Mouse (Mus musculus) intestine, embryonic 14.5 days (tissue): Measurements from ENCODE around the gene Ell. TPM values are rescaled to one million over a fixed set of nuclear protein-coding genes. Genes with fewer than 3 reads are reported as not detected.
A peak's percentile ranks its signal among the peaks of the same experiment; 100 is the strongest.

Source experiments
- ATAC-seq: fragments of 200-750 bp; cut with Nextera tagmentation; replicated peaks from 2 replicates; pipeline ENCODE4 v1.8.0; 2017; ENCODE audit warnings: low read depth, moderate number of reproducible peaks, moderate TSS enrichment, moderate library complexity; ENCODE audit not compliant: low FRiP score, low TSS enrichment
- DNase-seq: peaks from one replicate; pipeline ENCODE4 v3.0.0-alpha.2; 2018; ENCODE audit warnings: low spot score
- H3K27ac ChIP-seq: fragments of 300-500 bp; sonication (generic); 2 replicates; pipeline ENCODE4 v1.5.1; 2014; ENCODE audit warnings: low read depth, mild to moderate bottlenecking, control low read depth
- H3K27me3 ChIP-seq: fragments of 300-500 bp; sonication (generic); replicated peaks from 2 replicates; pipeline ENCODE4 v1.6.1; 2014; ENCODE audit warnings: low read length, control low read depth; ENCODE audit not compliant: control insufficient read depth, insufficient read depth
- H3K36me3 ChIP-seq: fragments of 300-500 bp; sonication (generic); 2 replicates; pipeline ENCODE4 v1.6.1; 2014; ENCODE audit warnings: low read length, control low read depth; ENCODE audit not compliant: control insufficient read depth, insufficient read depth
- H3K4me1 ChIP-seq: fragments of 300-500 bp; sonication (generic); replicated peaks from 2 replicates; pipeline ENCODE4 v1.6.1; 2014; ENCODE audit warnings: low read length, control low read depth, mixed read lengths; ENCODE audit not compliant: control insufficient read depth, insufficient read depth
- H3K4me2 ChIP-seq: fragments of 300-500 bp; sonication (generic); 2 replicates; pipeline ENCODE4 v1.6.1; 2014; ENCODE audit warnings: low read length
- H3K4me3 ChIP-seq: fragments of 300-500 bp; sonication (generic); 2 replicates; pipeline ENCODE4 v1.5.1; 2014; ENCODE audit warnings: low read depth, low read length, control low read depth, mixed read lengths
- H3K9ac ChIP-seq: fragments of 300-500 bp; sonication (generic); 2 replicates; pipeline ENCODE4 v1.6.1; 2014; ENCODE audit warnings: mild to moderate bottlenecking, low read length
- H3K9me3 ChIP-seq: fragments of 300-500 bp; sonication (generic); 2 replicates; pipeline ENCODE4 v1.6.1; 2016; ENCODE audit warnings: low read length, control low read depth; ENCODE audit not compliant: control insufficient read depth
- WGBS: fragments of 180-500 bp; shearing (Covaris S2); extraction: QIAGEN DNeasy Blood & Tissue Kit; methylation state at CpG from one replicate; pipeline ENCODE4 v1.1.7; 2014; 5-methylcytosine and 5-hydroxymethylcytosine counted together
- polyA plus RNA-seq: library from polyadenylated mRNA; unstranded; fragments of >200 nt; fragmentation: Nextera tagmentation; extraction: Ambion mirVana; gene quantifications from 2 replicates; pipeline ENCODE4 v1.2.1, GENCODE M21; 2014

Gene Ell
- polyA plus RNA-seq, 1 experiment from 2014 or later, result 16.6 TPM

- DNase-seq, result no peak
- H3K27me3 ChIP-seq, result no peaks in the 10 kb centered on the region
- H3K27ac ChIP-seq, result no peak overlapping the region
- no peak overlapping the region for H3K9ac ChIP-seq
- no peaks in the 10 kb centered on the region for H3K9me3 ChIP-seq
- peaks cover 22% of the 10 kb centered on the region for H3K4me1 ChIP-seq
- no peak for ATAC-seq
- H3K4me2 ChIP-seq, result no peak overlapping the region
- H3K4me3 ChIP-seq, result no peak overlapping the region
- WGBS, result 80% methylated on average over 6 of the region's 6 CpGs
- H3K36me3 ChIP-seq, result no peaks in the 10 kb centered on the region
These were observed 96.3 kb downstream of the Ell start for GRCm38 (mm10) chr8:70635527-70635926.

GRCm38 (mm10) chr8:70636838-70637237, 97.6 kb downstream of the Ell start:
- Histone ChIP-seq H3K4me1 (peaks cover 9% of the 10 kb centered on the region), H3K36me3 (no peaks in the 10 kb centered on the region), H3K27me3 (no peaks in the 10 kb centered on the region), H3K27ac (no peak overlapping the region), H3K4me2 (no peak overlapping the region), H3K9ac (no peak overlapping the region), H3K4me3 (no peak overlapping the region), H3K9me3 (no peaks in the 10 kb centered on the region)
- WGBS, result 57% methylated on average over 8 of the region's 8 CpGs
- ATAC-seq (no peak), DNase-seq (no peak)

DNA sequence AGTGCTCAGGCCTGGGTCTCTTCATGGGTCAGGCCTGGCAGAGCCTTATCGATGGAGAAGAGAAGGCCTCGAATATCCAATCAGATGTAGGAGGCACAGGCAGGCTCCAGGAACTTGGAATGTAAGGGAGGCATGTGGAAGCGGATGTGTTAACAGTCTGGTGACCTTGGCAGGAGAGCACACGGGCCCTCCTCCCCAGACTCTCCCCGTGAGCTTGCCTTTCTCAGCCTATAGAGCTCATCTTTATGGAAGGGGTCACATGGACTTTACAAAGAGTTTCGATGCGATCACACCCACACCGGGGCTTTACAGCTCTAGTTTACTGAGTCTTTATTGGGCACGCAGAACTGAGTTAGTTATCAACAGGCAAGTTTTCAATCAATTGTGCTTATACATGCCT, 99.5 kb downstream of the Ell start:
- no peak overlapping the region for H3K9ac ChIP-seq
- no peak overlapping the region for H3K4me2 ChIP-seq
- DNase-seq, result no peak
- no peak overlapping the region for H3K4me3 ChIP-seq
- H3K27me3 ChIP-seq, result no peaks in the 10 kb centered on the region
- H3K9me3 ChIP-seq, result no peaks in the 10 kb centered on the region
- no peak overlapping the region for H3K27ac ChIP-seq
- H3K36me3 ChIP-seq, result no peaks in the 10 kb centered on the region
- ATAC-seq, result peak; percentile 30; the same call in 1 of the 2 replicates
- WGBS, result 56% methylated on average over 9 of the region's 9 CpGs
- 0 out of 2 replicates have a peak, but pooled peaks cover 4% of the 10 kb centered on the region for H3K4me1 ChIP-seq

Other genes starting within 250 kb of the Ell start
- 47.5 and 49.7 TPM in 2 replicates for gene Ddx49, start 237.0 kb upstream of the Ell start, polyA plus RNA-seq
- gene Cope, start 236.9 kb upstream of the Ell start, polyA plus RNA-seq, result 331 and 336 TPM in 2 replicates
- 4.3 and 4.6 TPM in 2 replicates for gene Cers1, start 223.7 kb upstream of the Ell start, polyA plus RNA-seq
- gene Gdf1, start 209.6 kb upstream of the Ell start, polyA plus RNA-seq, result 1.8 and 2.1 TPM in 2 replicates
- 16.6 and 19.4 TPM in 2 replicates for gene Upf1, start 186.2 kb upstream of the Ell start, polyA plus RNA-seq
- gene Comp, start 165.9 kb upstream of the Ell start, polyA plus RNA-seq, result 0.44 and 0.77 TPM in 2 replicates
- 18.0 and 23.4 TPM in 2 replicates for gene Crtc1, start 99.9 kb upstream of the Ell start, polyA plus RNA-seq
- gene Klhl26, start 62.5 kb upstream of the Ell start, polyA plus RNA-seq, result 19.5 and 21.2 TPM in 2 replicates
- gene Tmem59l, start 52.1 kb upstream of the Ell start, polyA plus RNA-seq, result 3.7 and 5.1 TPM in 2 replicates
- gene Crlf1, start 46.3 kb upstream of the Ell start, polyA plus RNA-seq, result 1.4 and 1.9 TPM in 2 replicates
- 130 and 136 TPM in 2 replicates for gene Rex1bd, start 32.7 kb upstream of the Ell start, polyA plus RNA-seq
- 1,195 and 1,247 TPM in 2 replicates for gene Uba52, start 28.7 kb upstream of the Ell start, polyA plus RNA-seq
- 271 and 278 TPM in 2 replicates for gene Fkbp8, start 11.7 kb upstream of the Ell start, polyA plus RNA-seq
- gene Kxd1, start 11.5 kb upstream of the Ell start, polyA plus RNA-seq, result 71.1 and 77.6 TPM in 2 replicates
- 86.8 and 106 TPM in 2 replicates for gene Isyna1, start 54.9 kb downstream of the Ell start, polyA plus RNA-seq
- gene Ssbp4, start 69.4 kb downstream of the Ell start, polyA plus RNA-seq, result 124 and 125 TPM in 2 replicates
- 1.2 and 2.0 TPM in 2 replicates for gene Lrrc25, start 76.7 kb downstream of the Ell start, polyA plus RNA-seq
- 0.55 and 1.1 TPM in 2 replicates for gene Gdf15, start 93.0 kb downstream of the Ell start, polyA plus RNA-seq
- gene Pgpep1, start 120.9 kb downstream of the Ell start, polyA plus RNA-seq, result 65.5 and 65.9 TPM in 2 replicates
- 290 and 307 TPM in 2 replicates for gene Lsm4, start 133.8 kb downstream of the Ell start, polyA plus RNA-seq
- 94.0 and 114 TPM in 2 replicates for gene Jund, start 159.5 kb downstream of the Ell start, polyA plus RNA-seq
- 0.05 TPM in 2 replicates for gene Iqcn, start 164.0 kb downstream of the Ell start, polyA plus RNA-seq
- gene Gm3336, start 179.1 kb downstream of the Ell start, polyA plus RNA-seq, result 0.67 and 0.88 TPM in 2 replicates
- gene Pde4c, start 184.3 kb downstream of the Ell start, polyA plus RNA-seq, result 0.39 and 0.42 TPM in 2 replicates
- gene Rab3a, start 215.2 kb downstream of the Ell start, polyA plus RNA-seq, result 27.7 and 28.6 TPM in 2 replicates
- 58.6 and 59.9 TPM in 2 replicates for gene Mpv17l2, start 221.5 kb downstream of the Ell start, polyA plus RNA-seq
- 40.7 and 47.3 TPM in 2 replicates for gene Pik3r2, start 237.3 kb downstream of the Ell start, polyA plus RNA-seq